Mouse (Mus musculus): ENCODE results near the gene Rsf1. TPM values are rescaled to one million over a fixed set of nuclear protein-coding genes. Genes with fewer than 3 reads are reported as not detected.
A peak's percentile ranks its signal among the peaks of the same experiment; 100 is the strongest.

Rsf1 gene
- polyA plus RNA-seq, 1 experiment: 4.6 TPM

DNA sequence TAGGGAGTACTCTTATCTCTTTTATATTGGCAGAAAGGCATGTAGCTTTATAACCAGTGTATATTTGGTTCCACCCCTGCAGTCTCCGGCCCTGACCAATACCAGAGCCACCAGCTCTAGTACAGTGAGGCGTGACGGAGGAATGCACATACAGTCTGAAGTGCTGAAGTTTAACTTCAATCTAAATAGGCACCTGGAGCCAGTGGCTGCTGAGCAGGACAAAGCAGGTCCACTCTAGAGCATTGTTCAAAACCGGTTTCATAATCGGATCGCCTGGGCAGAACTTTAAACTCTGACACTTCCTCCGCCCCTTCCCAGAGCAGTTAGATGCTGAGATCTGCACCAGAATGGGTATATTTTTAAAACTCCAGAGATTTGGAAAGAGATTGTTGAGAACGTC, 155.3 kb downstream of the Rsf1 start:
- no peaks in the 10 kb centered on the region for H3K27me3 ChIP-seq (ENCODE audit: control insufficient read depth, insufficient read depth, low read length)
- TF ChIP-seq POLR2A (IDR thresholded peaks at IDR 0.05; ENCODE audit: control insufficient read depth, extremely low read depth, insufficient read depth, low read length, poor library complexity) (no peak), CTCF (IDR thresholded peaks at IDR 0.05; ENCODE audit: borderline replicate concordance, control insufficient read depth, extremely low read depth, insufficient read depth, low read length, poor library complexity) (no peak)
- peak overlapping the region; percentile 95 for H3K27ac ChIP-seq (ENCODE audit: control insufficient read depth, insufficient read depth, low read length)
- H3K4me3 ChIP-seq (ENCODE audit: control insufficient read depth, insufficient read depth, low read length): peak overlapping the region; percentile 52
- WGBS: 29% methylated on average over 8 of the region's 8 CpGs
- peaks cover 28% of the 10 kb centered on the region for H3K4me1 ChIP-seq (replicated peaks; ENCODE audit: control insufficient read depth, insufficient read depth, low read length)
- no peak for DNase-seq
- H3K36me3 ChIP-seq (ENCODE audit: control insufficient read depth, insufficient read depth, low read length): peaks cover 13% of the 10 kb centered on the region; the same call in 1 of the 2 replicates

DNA sequence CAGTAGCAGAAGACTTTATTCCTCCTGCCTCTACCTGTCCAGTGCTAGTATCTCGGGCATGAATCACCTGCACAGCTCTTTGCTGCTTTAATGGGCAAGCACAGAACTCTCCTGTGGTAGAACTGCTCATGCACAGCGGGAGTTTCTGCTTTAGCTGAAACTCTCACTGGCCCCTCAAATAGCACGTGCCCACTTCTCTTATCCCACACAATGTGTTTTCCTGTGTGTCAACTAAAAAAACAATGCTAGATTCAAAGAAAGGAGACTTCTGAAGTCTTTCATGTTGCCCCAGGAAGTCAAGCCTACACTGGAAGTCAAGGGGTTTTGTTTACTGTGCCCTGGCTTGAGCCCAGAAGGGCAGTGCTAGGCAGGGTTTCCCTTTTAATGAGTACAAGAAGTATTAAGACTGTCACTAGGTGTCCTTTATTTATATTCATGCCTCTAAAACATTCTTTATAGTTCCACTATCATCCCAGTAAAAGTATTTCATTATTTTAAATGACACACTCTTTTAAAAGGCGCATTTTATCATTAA, 156.3 kb downstream of the Rsf1 start:
- Histone ChIP-seq H3K27me3 (ENCODE audit: control insufficient read depth, insufficient read depth, low read length) (no peaks in the 10 kb centered on the region), H3K4me3 (ENCODE audit: control insufficient read depth, insufficient read depth, low read length) (peak overlapping the region; percentile 70), H3K4me1 (replicated peaks; ENCODE audit: control insufficient read depth, insufficient read depth, low read length) (peaks cover 26% of the 10 kb centered on the region), H3K27ac (ENCODE audit: control insufficient read depth, insufficient read depth, low read length) (peak overlapping the region; percentile 92), H3K36me3 (ENCODE audit: control insufficient read depth, insufficient read depth, low read length) (peaks cover 13% of the 10 kb centered on the region; the same call in 1 of the 2 replicates)
- 23% methylated on average over 4 of the region's 4 CpGs for WGBS
- no peak for DNase-seq
- TF ChIP-seq CTCF (IDR thresholded peaks at IDR 0.05; ENCODE audit: borderline replicate concordance, control insufficient read depth, extremely low read depth, insufficient read depth, low read length, poor library complexity): no peak
- TF ChIP-seq POLR2A (IDR thresholded peaks at IDR 0.05; ENCODE audit: control insufficient read depth, extremely low read depth, insufficient read depth, low read length, poor library complexity): no peak

DNA sequence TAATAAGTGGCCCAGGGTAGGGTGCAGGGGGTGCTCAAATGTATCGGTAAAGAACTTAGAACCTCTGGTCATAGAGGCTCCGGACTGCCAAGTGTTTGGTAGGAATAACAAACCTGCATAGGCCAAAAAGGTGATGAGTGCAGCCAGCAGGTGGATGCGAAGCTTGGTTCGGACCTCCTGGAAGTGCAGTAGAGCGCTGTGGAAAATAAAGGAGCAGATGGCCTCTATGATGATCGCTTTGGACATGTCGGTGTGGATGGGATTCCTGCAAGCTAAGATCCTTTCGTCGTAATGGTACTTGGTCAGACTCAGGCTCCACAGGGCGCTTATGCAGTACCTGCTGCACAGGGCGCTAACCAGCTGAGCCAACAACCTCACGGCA, 157.6 kb downstream of the Rsf1 start:
- WGBS: 7% methylated on average over 12 of the region's 12 CpGs
- H3K27ac ChIP-seq (ENCODE audit: control insufficient read depth, insufficient read depth, low read length): peak overlapping the region; percentile 82

DNA sequence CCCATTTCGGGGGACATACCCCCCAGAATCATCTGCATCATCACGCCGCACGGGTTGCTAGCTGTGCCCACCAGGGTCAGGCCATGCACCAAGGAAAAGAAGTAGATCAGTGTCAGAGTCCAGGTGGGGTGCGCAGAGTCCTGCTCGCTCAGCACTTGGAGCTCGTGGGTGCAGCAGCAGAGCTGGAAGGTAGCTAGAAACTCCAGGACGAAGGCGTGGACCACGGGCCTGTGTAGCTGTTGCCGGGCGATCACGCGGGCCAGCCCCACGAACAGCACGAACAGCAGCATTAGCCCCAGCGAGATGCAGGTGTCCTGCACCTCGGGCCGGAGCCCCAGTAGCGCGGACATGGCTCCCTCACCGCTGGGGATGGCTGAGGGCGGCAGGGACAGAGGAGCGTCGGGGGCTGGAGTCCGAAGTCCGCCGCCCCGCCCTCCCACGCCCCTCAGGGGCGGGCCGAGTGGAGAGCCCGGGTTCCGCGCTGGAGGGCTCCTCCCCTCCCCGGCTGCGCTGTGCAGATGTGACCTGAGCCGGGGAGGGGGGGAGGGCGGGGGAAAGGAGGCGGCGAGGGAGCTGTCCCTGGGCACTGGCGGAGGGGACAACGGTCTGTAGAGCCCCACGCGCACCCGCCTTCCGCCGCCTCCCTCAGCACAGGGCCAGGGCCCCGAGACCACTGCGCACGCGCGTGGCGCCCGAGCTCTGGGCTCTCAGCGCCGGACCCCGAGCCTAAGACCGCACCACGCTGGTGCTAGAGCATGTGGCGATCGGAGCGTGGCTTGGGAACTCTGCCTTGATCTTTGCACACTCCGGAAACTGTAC, 158.2 kb downstream of the Rsf1 start, which contains the start of gene Aqp11:
Gene Aqp11 (minus strand): TSS at position 652 of the 819 bp plus-strand sequence.
- Histone ChIP-seq H3K27ac (ENCODE audit: control insufficient read depth, insufficient read depth, low read length) (peak within 1 kb of the TSS; percentile 82), H3K4me1 (replicated peaks; ENCODE audit: control insufficient read depth, insufficient read depth, low read length) (peaks cover 21% of the 10 kb centered on the region), H3K27me3 (ENCODE audit: control insufficient read depth, insufficient read depth, low read length) (no peaks in the 10 kb centered on the region), H3K4me3 (ENCODE audit: control insufficient read depth, insufficient read depth, low read length) (peak within 1 kb of the TSS; percentile 84), H3K36me3 (ENCODE audit: control insufficient read depth, insufficient read depth, low read length) (peaks cover 6% of the 10 kb centered on the region; the same call in 1 of the 2 replicates)
- DNase-seq: peak; percentile 92
- peak; percentile 83 for TF ChIP-seq POLR2A (IDR thresholded peaks at IDR 0.05; ENCODE audit: control insufficient read depth, extremely low read depth, insufficient read depth, low read length, poor library complexity)
- TF ChIP-seq CTCF (IDR thresholded peaks at IDR 0.05; ENCODE audit: borderline replicate concordance, control insufficient read depth, extremely low read depth, insufficient read depth, low read length, poor library complexity): no peak
- 0% methylated on average over 60 of the region's 64 CpGs for WGBS

More for the DNA sequence above, 157.6 kb downstream of the Rsf1 start:
- Histone ChIP-seq H3K4me1 (replicated peaks; ENCODE audit: control insufficient read depth, insufficient read depth, low read length) (peaks cover 18% of the 10 kb centered on the region), H3K36me3 (ENCODE audit: control insufficient read depth, insufficient read depth, low read length) (peaks cover 9% of the 10 kb centered on the region; the same call in 1 of the 2 replicates), H3K4me3 (ENCODE audit: control insufficient read depth, insufficient read depth, low read length) (peak overlapping the region; percentile 84), H3K27me3 (ENCODE audit: control insufficient read depth, insufficient read depth, low read length) (no peaks in the 10 kb centered on the region)
- TF ChIP-seq CTCF (IDR thresholded peaks at IDR 0.05; ENCODE audit: borderline replicate concordance, control insufficient read depth, extremely low read depth, insufficient read depth, low read length, poor library complexity) (0 out of 2 replicates have a peak, but pooled peaks have one; percentile 2), POLR2A (IDR thresholded peaks at IDR 0.05; ENCODE audit: control insufficient read depth, extremely low read depth, insufficient read depth, low read length, poor library complexity) (no peak)
- no peak for DNase-seq

DNA sequence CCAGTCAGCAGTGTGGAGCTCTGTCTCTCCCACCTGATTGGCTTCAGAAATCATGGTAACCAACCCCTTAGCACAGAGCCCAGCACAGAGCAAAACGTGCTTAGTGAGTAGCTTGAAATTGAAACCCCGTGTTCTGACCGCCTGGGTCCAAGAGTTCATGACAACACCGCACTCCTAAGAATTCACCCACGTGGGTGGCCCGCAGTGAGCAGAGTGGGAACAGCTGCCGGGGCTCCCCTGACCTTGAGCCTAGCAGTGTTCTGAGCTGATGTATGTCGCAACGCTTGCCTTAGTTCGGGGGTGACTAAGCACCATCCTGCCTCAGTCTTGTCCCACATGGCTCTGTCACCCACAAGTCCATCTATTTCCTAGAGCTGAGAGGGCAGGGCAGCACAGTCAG, 161.3 kb downstream of the Rsf1 start:
- Histone ChIP-seq H3K36me3 (ENCODE audit: control insufficient read depth, insufficient read depth, low read length) (no peaks in the 10 kb centered on the region), H3K4me3 (ENCODE audit: control insufficient read depth, insufficient read depth, low read length) (no peak overlapping the region), H3K4me1 (replicated peaks; ENCODE audit: control insufficient read depth, insufficient read depth, low read length) (peaks cover 24% of the 10 kb centered on the region), H3K27ac (ENCODE audit: control insufficient read depth, insufficient read depth, low read length) (no peak overlapping the region), H3K27me3 (ENCODE audit: control insufficient read depth, insufficient read depth, low read length) (no peaks in the 10 kb centered on the region)
- DNase-seq: no peak
- TF ChIP-seq POLR2A (IDR thresholded peaks at IDR 0.05; ENCODE audit: control insufficient read depth, extremely low read depth, insufficient read depth, low read length, poor library complexity) (no peak), CTCF (IDR thresholded peaks at IDR 0.05; ENCODE audit: borderline replicate concordance, control insufficient read depth, extremely low read depth, insufficient read depth, low read length, poor library complexity) (no peak)
- WGBS: 85% methylated on average over 10 of the region's 10 CpGs

DNA sequence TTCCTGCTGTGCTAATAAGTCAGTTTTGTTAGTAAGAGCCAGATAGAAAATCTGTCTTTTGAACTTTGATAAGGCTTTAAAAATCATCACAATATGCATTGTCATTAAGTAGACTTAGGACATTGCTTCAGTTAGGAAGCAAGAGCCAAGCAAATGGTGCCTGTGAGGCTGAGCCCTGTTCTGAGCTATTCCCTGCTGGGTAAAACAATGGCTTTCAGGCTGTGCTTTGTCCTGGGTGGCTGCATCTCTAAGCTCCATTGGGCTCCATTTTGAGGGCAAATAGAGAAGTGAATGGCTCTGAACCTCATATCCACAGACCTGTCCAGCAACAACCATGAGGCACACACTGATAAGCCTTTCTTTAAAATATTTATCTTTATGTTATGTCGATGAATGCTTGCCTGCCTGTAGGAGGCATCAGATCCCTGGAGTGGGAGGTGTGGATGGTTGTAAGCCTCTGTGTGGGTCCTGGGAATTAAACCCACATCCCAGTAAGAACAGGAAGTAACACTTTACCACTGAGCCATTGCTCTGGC, 162.1 kb downstream of the Rsf1 start:
- Histone ChIP-seq H3K36me3 (ENCODE audit: control insufficient read depth, insufficient read depth, low read length) (no peaks in the 10 kb centered on the region), H3K4me1 (replicated peaks; ENCODE audit: control insufficient read depth, insufficient read depth, low read length) (peaks cover 24% of the 10 kb centered on the region), H3K27ac (ENCODE audit: control insufficient read depth, insufficient read depth, low read length) (no peak overlapping the region), H3K27me3 (ENCODE audit: control insufficient read depth, insufficient read depth, low read length) (no peaks in the 10 kb centered on the region), H3K4me3 (ENCODE audit: control insufficient read depth, insufficient read depth, low read length) (no peak overlapping the region)
- TF ChIP-seq CTCF (IDR thresholded peaks at IDR 0.05; ENCODE audit: borderline replicate concordance, control insufficient read depth, extremely low read depth, insufficient read depth, low read length, poor library complexity) (no peak), POLR2A (IDR thresholded peaks at IDR 0.05; ENCODE audit: control insufficient read depth, extremely low read depth, insufficient read depth, low read length, poor library complexity) (no peak)
- 65% methylated on average over 1 of the region's 1 CpGs for WGBS
- DNase-seq: no peak

Other genes with a start within 250 kb of the Rsf1 start
- 21.2 and 22.9 TPM in 2 replicates for gene Usp35, start 247.9 kb upstream of the Rsf1 start, polyA plus RNA-seq (2012; rRNA removed)
- 3.7 and 4.3 TPM in 2 replicates for gene Kctd21, start 247.6 kb upstream of the Rsf1 start, polyA plus RNA-seq (2012; rRNA removed)
- 27.8 and 28.8 TPM in 2 replicates for gene Alg8, start 208.3 kb upstream of the Rsf1 start, polyA plus RNA-seq (2012; rRNA removed)
- gene Ndufc2, start 179.9 kb upstream of the Rsf1 start, polyA plus RNA-seq (2012; rRNA removed): 137 and 168 TPM in 2 replicates
- gene Thrsp, start 162.2 kb upstream of the Rsf1 start, polyA plus RNA-seq (2012; rRNA removed): 116 and 163 TPM in 2 replicates
- 2.7 and 4.9 TPM in 2 replicates for gene Kctd14, start 128.6 kb upstream of the Rsf1 start, polyA plus RNA-seq (2012; rRNA removed)
- 68.4 and 77.5 TPM in 2 replicates for gene Ints4, start 98.9 kb upstream of the Rsf1 start, polyA plus RNA-seq (2012; rRNA removed)
- 17.8 and 20.0 TPM in 2 replicates for gene Aamdc, start 392 bp upstream of the Rsf1 start, polyA plus RNA-seq (2012; rRNA removed)
- gene Clns1a, start 116.7 kb downstream of the Rsf1 start, polyA plus RNA-seq (2012; rRNA removed): 60.8 and 63.3 TPM in 2 replicates
- 277 and 395 TPM in 2 replicates for gene Aqp11, start 158.4 kb downstream of the Rsf1 start, polyA plus RNA-seq (2012; rRNA removed)
- gene Pak1, start 208.7 kb downstream of the Rsf1 start, polyA plus RNA-seq (2012; rRNA removed): 11.4 and 11.8 TPM in 2 replicates